Mouse (Mus musculus) kidney, adult 9 months (tissue): ENCODE data around the gene Med23.

ENCODE experiments used
- DNase-seq: peaks from one replicate; pipeline ENCODE4 v3.0.0; 2022

Gene Med23

DNA sequence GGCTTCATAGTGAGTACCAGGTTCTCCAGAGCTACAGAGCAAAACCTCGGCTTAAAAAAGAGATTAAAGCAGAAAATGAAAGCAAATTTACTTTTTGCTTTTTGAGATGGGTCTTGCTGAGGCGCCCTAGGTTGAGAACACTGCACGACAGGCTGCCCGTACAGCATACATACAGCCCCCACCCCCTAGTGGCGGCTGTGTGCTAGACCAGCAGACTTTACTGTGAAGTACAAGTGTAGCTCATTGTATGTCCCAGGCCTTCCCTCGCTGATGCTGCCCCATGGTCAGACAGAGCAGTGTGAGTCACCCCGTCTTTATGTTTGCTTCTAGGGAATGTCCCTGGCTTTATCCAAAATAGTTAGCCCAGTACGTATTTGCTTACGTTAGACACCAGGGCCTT lies 16.2 kb downstream of the Med23 start:
- DNase-seq: no peak

DNA sequence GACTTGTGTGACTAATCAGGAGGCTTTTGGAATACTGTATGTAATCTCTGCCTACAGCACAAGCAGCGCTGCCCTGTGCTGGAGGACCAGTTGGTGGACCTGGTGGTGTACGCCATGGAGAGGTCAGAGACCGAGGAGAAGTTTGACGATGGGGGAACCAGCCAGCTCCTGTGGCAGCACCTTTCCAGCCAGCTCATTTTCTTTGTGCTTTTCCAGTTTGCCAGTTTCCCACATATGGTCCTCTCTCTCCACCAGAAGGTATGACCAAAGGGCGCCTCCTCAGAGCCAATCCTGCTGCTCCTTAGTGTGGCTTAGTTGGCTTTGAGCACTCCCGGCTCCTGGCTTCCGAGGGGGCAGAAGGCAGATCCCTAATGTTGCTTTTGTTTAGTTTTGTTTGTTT lies 18.6 kb downstream of the Med23 start:
- no peak for DNase-seq

DNA sequence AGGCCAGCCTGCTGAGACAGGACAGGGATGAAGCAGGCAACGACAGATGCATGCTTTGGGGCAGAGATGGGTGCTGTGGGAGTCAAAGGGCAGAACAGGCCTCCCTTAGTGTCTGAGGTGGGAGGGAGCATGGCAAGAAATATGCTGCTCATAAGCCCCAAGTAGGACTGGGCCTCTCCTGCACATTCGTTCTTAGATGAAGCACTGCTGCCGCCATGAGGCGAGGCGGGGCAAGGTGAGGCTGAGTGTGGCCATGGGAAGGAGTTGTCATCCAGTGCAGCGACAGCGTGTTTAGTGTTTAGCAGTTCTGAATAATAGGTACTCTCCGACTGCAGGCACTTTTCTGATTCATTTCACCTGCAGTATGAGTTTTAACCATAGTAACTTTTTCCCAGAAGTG lies 26.1 kb downstream of the Med23 start:
- DNase-seq: peak; percentile 36

DNA sequence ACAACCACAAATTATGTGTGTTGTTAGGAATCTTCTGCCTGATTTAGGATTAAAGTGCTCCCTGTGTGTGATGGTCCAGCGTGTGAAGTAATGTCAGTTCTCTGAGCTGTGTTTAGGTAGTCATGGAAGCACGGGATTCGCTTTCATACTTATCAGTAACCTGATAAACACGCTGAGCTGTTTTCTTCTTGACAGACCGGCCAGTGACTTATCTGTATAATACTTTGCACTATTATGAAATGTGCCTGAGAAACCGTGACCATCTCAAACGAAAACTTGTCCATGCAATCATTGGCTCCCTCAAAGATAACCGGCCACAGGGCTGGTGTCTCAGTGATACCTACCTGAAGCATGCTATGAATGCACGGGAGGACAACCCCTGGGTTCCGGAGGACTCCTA lies 35.8 kb downstream of the Med23 start:
- DNase-seq: no peak

DNA sequence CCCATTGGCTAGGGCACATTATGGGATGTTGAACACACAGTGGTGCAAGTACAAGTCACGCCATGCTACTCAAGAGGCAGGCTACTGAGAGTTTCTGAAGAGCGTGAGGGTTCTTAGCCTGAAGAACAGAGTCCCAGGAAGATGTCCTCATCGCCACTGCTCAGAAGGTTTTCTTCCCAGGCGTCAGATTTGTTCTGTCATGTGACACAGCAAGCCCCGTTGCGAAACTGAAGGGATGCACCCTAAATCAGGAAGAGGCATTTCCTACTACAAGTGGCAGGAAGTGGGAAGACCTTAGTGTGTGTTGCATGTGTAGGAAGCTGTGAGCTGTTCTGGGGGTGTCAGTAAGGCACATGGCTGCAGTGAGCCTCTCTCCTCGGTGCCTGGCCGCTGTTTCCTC lies 41.4 kb downstream of the Med23 start:
- DNase-seq: no peak

DNA sequence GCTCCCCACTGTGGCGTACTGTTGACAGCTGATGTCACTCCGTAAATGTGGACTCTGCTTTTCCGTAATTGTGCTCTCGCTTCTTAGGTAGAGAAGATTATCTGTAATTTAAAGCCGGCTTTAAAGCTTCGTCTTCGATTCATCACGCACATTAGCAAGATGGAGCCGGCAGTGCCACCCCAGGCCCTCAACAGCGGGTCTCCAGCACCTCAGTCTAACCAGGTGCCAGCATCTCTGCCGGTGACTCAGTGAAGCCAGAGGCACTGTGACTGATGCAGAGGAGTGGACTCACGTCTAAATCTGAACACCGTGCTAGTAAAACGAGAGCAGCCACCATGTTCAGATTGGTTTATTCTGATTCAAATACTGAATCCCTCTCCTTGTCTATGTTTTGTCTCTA lies 42.8 kb downstream of the Med23 start:
- DNase-seq: no peak

DNA sequence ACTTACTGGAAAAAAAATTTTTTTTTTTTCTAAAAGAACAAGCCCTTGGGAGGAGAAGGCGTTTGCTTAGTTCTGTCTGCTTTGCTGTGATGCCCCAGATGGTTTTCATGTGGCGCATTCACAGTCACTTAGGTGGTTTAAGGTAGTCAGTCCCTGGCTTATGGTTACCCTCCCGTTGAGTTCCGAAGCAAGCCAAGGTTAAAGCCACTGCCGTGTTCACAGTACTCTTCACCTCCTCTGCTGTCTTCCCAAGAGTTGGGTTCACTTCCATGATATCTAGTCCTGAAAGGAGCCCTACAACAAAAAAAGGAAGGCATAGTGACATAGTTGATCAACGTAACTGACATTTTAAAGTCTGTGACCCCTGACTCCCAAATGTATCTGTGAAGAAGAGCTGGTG lies 45.7 kb downstream of the Med23 start:
- no peak for DNase-seq

DNA sequence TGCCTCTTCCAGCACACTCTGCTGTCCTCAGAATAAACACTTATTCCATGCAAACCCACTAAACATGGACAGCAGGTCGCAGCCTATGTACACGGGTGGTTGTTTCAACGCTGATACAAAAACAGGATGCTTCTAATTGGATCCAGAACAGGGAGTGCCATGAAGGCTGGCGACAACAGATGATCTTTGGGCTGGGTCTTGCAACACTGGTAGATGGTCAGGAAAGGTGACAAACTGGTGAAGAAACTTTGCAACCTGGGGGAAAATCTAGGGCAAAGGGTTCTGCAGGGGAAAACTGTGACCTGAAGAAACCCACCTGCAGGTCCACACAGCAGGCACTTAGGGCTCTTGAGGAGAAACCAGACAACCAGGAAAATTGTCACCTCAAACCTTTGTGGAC lies 53.2 kb downstream of the Med23 start:
- no peak for DNase-seq

DNA sequence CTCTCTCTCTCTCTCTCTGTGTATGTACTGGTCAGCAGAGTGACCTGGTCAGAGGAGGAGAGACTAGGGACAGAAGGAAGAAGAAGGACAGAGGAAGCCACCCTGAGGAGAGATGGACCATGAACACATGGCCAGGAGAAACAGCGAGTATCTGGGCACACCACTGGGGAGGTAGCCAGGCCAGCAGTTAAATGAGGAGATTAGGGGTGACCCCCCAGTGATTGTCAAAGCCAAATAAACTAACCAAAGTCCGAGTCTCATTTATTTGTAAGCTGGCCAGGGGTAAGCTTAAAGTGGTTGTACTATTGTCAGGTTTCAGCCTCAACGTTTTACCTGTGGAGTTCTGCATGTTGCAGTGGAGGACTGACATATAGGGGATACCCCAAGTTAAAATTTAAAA lies 54.5 kb downstream of the Med23 start:
- no peak for DNase-seq

DNA sequence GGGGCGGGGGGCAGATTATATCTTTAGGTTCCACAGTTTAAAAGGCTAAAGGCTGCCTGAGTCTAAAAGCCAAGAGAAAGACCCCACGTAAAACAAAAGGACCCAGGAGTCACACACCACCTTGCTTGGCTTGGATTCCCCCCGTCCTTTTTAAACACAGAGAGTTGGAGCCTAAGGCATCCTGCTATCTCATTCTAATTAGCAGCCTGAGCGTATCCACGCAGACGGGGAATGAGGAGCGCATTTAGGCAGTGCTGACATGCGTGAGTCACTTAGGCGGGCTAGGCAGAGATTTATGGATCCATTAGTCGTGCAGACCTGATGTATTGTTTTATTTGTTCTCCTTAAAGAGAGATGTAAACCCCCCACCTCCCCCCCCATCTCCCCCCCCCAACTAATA lies 56.6 kb downstream of the Med23 start:
- no peak for DNase-seq

DNA sequence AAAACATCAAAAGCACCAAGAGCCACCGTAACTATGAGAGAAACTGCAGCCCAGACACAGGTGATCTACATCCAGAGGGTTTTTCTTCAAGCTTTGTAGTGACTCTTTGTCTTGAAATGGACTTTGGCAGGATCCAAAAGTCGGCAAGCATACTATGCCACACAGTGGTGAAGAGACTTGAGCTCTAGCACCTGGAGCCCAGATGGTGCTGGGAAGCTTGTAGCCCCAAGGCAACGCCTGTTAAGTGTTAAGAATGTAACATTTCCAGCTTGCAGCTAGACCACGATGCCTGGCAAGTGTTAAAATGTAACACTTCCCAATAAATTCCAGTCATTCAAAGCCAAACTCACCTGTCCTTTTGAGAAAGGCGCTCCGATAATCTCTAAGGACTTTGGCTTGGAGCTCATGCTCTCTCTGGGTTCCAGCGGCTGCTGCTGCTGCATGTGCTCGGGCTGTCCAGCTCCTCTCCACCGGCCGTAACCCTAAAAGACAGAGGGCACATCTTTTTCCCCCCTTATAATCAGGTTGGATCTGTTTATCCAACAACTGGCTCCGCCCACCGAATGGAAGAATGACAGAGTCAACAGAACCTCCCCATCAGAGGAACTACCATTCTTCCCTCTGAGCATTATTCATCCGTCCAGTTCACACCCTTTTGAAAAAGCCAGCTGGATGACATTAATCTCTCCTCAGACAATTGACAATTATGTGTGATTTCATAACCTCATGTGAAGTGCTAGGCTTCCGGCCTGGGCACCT lies 57.4 kb downstream of the Med23 start, which contains the start of gene Arg1:
TSS of gene Arg1 (minus strand) at position 523 of the 759 bp plus-strand sequence.
- DNase-seq: no peak

DNA sequence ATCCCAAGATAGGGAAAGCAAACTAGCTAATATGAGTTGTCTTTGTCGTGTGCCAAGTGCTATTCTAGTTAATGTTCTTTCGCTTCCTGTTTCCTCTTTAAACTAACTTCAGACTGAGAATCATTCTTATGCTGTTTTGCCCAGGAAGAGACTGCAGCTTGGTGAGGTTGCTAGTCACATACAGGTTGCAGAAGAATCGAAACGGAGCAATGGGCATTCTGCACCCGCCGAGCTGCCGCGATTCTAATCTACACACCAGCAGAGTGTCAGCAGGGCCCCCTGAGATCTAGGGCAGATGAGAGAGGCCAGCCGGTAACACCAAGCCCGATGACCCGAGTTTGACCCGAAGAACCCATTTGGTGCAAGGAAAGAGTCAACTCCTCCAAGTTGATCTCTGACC lies 58.3 kb downstream of the Med23 start:
- DNase-seq: no peak

DNA sequence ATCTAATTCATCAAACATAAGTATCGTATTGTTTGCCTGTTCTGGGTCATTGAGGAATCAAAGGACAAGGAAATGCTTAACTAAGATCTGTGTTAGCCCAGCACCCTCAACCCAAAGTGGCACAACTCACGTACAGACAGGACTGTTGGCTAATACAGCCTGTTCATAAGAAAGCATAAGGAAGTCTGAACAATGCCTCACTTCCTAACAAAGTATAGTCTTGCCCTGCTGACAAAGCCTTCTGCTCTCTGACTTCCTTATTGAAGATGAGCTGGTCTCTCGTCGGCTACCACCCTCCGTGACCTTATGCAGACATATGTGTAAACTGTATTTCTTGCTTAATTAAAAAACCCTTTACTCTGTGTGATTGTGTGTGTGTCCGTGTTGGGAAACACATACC lies 60.4 kb downstream of the Med23 start:
- DNase-seq: no peak

DNA sequence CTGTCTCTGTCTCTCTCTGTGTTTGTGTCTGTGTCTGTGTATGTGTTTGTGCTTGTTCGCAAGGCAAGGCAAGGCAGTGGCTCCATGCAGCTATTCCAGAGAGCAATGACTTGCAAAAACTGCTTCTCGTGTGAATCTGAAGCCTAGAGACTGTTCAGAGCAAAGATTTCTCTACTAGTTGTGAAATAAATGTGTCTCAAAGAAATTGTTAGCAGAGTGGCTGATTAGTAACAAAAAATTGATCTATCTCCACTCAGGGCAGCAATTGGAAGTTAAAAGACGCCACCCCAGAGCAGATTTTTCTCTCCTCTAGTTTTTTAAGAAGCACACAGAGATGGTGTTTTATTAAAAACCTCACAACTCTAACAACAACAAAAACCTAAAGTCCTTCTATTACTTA lies 78.1 kb downstream of the Med23 start:
- no peak for DNase-seq

DNA sequence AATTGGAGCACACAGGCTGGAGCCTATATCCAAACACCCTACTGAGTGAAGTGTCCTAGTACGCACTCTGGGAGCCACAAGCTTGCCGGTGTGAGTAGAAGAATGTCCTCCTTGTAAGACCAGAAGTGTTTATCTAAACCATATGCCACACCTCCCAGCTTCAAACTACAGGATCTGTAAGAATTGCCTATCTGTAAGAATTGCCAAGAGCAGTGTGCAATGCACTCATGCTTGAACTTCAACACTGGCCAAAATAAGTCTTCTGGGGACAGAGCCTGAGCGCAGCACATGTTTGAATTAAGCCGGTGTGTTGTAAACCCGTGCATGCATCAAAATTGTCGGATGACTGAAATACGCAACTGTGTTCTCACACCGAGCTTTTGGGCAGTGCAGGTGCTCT lies 78.5 kb downstream of the Med23 start:
- DNase-seq: no peak

DNA sequence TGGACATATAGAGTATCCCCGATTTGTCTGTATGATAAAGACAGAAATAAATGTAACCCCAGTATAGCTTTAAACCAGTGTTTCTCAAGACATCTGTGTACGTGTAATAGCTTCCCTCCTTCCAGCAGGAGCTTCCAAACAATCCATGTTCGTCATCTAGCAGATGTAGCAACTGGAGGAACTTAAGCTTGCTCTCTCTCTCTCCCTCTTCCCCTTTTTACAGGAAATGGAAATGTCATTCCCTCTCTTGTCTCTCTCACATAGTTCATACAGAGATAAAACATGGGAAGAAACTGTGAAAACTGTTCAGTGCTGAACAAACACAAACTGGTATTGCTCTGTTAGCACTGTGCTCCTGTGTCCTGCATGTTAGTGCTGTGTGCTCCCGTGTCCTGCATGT lies 80.4 kb downstream of the Med23 start:
- DNase-seq: no peak

DNA sequence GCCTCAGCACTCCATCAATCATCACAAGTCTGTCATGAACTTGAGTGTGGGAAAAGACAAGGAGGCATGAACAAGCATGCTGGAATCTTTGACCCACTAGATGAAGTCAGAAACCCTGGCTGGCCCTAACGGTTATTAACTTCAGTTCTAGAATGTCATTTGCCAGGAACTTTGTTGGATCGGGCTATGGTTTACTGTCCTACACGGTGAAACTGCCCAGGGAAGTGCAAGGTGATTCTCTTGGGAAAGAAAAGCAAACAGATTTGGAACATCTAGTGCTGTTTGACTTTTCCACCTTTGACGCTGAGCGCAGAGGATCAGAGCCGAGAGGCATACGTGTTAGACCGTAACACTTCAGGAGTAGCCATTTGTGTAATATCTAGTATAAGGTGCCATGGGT lies 81.8 kb downstream of the Med23 start:
- DNase-seq: no peak

DNA sequence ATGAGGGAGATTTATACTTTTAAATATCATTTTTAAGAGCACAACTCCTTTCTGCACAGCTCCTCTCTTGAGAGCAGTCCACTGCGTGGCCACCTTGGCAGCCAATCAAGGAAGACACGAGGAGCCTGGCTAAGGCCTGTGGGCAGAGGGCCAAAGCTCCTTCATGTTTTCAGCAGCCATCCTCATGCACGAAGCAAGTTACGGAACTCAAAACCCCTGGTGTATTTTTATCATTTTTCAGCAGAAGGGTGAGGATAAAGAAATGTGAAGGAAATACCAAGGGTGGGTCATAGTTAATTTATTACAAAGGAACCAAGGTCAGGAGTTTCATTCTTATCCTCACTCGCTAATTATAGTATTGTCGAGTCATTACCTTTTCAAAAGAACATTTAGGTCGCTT lies 82.8 kb downstream of the Med23 start:
- DNase-seq: no peak

DNA sequence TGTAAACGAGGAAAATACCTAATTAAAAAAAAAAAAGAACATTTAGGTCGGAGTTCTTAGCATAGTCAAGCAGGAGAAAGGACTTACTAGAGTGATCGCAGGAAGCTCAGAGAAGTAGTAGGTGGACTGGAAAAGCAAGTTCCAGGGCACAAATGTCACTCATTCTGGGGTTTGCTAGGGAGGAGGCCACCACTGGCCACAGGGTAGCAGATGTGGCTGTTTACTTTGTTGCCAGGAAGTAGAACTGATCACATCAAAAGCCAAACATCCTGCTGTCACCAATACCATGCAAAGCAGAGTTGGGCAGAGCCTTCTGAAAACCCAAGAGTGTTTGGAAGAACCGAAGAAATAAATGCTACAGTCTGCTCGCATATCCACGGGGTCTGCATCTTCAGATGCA lies 84.1 kb downstream of the Med23 start:
- DNase-seq: no peak

DNA sequence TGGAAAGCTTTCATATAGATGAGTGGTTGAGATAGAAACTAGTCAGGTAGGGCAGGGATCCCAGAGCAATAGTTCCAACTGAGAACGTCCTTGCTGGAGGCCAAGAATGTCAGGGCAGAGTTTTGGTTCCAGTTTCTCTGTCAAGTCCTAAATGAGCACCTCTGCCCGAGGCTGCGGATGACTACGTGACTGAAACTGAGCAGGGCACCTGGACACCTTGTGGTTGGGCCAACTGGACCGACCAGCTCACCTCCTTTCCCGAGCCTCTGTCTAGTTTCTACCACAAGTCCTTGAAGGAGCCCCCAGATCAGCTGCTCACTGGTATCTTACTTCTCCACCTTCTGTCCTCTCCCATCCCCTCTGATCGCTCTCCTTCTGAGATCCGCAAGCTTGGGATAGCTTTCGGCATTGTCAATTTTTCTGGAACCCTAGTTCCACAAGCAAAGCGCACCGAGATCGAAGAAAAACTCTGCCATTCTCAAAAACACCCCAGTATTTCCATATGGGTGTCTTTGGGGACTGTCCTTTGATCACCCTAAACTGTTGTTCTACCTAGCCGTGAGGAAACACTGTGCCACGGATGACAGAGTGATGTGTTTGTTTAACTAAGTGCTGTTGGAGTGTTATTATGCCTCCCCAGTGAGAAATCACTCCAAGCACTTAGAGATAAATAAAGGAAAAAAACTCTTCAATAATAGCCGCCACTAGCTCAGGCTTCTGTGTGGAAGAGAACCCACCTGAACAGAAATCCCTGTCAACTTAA lies 88.7 kb downstream of the Med23 start:
- DNase-seq: no peak

DNA sequence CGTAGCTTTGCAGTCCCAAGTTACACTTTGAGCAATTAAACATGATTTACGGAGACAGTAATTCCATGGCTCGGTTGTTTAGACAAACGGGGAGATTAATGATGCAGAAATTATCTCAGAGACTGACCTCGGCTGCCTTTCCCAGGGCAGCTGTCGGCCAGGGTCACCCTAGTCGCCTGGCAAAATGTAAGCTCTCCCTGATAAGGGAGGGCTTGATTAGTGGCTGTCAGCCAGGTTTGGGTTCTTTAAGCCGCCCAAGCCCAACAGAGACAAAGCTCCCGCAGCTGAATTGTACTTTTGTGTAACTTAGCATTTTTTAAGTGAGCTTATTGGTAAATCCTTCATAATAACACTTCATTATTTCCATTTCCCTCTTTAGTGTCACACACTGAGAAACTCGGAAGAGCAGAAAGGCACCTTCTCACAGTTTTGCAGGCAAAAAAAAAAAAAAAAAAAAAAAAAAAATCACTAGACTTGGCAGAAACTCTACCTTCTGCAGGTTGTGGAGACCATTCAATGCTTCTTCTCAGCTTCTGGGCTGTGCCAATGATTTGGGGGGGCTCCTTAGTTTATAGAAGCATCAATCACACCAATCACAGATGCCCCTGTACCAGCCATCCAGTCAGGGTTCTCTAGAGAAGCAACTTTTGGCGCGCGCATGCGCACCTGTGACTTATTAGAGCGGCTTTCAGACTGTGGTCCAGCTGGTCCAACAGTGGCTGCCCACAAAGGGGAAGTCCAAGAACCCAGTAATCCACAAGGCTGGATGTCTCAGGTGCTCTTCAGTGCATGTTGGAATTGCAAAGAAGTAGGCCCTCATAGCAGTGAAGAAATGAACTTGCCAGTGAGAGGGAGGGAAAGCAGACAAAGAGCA lies 89.5 kb downstream of the Med23 start:
- peak; percentile 25 for DNase-seq

DNA sequence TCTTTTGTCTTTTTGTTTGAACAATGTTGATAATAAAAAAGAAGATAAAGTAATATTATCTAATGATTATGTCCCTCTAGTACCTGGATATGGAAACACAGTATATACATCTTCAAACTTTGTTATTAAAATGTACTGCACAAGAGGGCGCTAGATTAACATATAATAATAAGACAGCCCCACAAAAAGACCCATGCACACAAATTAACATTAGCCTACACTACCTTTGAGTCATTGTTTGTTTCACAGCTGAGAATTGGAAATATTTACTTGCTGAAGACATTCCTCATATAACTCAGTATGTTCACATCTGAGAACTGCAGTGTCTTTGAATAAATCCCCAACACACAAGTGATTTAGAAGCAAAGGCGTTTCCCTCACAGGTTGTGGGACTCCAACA lies 91.3 kb downstream of the Med23 start:
- DNase-seq: peak; percentile 32

DNA sequence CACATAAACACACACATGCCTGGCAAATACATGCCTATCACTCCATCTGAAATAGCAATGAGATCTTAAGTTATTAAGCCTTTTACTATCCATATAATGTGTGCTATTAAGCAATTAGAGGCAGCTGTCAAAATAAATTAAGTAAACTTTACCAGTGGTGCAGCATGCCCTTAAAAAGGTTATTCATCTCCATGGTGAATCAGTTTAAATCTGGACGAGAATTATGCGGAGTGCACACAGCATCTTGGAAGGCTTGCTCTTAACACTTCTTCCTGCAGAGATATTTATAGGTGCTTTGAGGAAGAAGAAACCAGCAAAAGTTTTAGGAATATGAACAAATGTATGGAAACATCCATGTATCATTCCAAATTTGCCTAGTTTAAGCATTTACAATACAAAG lies 92.1 kb downstream of the Med23 start:
- no peak for DNase-seq
